Mouse (Mus musculus): ENCODE data around the gene Aqp8. TPM values are rescaled to one million over a fixed set of nuclear protein-coding genes. Genes with fewer than 3 reads are reported as not detected.

Aqp8 gene
- total RNA-seq, 2 experiments from 2014 or later = not detected

DNA sequence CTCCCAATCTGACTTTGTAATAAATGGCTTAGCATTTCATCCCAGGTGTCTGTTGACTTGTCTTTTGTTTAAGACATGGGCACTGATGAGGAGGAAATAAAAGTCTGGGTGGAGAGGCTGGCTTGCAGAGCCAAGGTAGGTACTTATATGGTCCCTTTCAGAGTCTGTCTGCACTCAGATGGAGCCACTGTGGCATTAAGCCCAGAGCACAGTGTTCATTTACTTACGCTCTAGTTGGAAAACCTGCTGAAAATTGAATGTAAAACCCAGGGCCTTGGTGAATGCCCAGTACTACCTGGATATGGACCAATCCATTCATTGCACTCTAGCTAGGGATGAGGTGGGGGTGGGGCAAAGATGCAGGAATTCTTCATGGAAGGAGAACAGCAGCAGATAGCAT, 5.9 kb downstream of the Aqp8 start:
- ATAC-seq (ENCODE audit: poor library complexity, severe bottlenecking) = no peak

DNA sequence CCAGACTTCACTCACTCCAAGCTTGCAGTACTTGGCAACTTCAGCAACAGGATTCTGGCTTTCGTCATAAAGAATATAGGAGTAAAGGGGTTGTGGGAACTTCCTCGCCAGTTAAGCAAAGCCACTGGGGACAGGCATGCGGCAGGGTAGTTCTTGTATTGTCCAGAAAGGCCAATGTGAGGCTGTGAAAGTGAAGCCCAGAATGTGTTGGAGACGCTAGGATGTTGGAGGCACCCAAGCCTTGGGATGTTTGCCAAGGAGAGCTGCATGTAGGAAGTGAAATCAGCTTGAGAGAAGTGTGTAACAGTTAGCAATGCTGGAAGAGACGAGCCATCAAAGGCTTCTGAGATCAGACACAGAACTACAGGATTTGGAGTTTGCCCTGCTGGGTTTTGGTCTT, 25.6 kb downstream of the Aqp8 start:
- ATAC-seq (ENCODE audit: poor library complexity, severe bottlenecking) = no peak

DNA sequence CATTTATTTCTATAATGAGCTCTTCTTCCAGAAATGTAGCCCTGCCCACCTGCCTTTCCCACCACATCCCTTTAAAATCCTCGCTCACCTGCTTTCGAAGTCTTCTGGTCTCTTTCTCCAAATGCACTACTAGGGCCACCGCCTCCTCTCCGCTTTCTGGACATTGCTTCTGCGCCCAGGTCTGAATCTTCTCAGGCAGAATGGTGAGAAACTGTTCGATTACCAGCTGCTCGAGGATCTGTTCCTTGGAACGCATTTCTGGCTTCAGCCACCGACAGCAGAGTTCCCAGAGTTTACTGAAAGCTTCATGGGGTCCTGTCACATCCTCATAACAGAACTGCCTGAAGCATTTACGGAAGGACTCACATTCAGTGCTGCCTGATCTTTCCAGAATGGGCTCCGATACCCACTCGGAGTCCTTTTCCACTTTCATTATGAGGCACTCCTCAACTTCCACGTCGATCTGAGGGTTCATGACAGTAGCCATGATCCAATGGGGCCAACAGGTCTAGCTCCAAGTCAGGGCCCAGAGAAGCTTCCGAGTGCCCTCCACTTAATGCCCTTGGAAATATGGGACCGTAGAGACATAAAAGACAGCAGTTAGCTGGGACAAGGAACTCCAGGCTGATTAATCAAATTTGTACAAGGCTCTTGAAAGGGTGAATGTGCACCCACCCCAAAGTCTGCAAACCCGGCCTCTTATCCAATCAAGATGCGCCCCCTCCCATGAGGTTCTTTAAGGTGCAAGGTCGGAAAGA, 37.6 kb downstream of the Aqp8 start:
- no peak for ATAC-seq (ENCODE audit: poor library complexity, severe bottlenecking)

DNA sequence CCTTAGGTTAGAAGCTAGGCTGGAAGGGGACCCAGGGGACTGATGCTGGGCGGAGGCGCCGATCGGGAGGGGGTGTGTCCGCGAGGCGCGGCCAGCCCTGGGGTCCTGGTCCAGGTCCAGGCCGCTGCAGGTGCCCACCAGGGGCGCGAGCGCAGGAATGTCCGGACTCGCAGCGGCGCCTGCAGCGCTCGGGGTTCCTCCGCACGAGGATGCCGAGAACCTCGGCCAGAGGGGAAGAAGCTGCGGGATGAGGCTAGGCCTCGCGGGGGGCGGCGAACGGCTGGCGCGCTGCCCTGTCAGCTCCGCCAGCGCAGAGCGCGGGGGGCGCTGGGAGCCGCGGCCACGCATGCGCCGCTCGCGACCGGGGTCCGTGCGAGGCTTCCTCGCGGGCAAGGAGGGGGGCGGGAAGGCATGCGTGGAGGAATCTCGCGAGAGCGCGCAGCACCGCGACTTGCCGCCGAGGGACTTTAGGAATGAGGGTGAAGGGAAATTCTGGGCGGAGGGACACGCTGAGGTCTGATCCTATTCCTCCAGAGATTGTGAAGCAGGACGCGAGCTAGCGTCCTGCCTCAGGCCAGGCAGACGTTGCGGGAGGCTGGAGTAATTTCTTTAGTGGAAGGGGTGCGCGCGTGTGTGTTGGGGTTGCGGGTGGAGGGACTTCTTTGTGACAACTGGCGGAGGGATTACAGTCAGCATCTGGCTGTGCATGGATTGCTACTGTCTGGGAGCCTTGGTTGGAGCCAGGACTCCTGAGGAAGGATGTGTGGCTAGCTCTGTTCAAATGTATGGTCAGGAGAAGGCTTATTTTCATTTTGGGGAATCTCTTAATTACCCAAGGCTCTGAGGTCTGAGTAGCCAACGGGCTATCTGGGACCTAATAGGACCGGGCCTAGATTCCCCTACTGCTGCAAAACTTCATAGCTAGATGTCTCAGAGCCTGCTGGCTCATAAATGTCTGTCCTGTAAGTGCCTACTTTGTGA, 38.4 kb downstream of the Aqp8 start, which contains the start of gene Zkscan2:
TSS of gene Zkscan2 (minus strand) at position 211 of the 981 bp plus-strand sequence.
- no peak for ATAC-seq (ENCODE audit: poor library complexity, severe bottlenecking)

DNA sequence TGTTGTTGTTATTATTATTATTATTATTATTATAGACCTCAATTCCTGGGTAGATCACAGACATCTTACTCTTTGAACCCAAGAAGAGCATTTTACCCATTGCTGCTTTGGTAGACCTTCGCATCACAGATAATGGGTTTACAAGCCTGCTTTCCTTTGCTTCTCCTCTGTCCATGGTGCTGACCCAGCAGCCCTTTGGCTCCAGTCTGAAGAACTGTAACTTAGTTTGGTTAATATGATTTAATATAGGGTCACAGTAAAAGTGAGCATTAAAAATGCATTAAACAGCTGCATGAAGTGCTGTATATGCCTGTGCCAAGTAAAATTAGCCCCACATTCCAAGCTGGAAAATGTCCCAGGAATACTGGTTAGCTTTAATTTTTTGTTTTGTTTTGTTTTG, 41.3 kb downstream of the Aqp8 start:
- no peak for ATAC-seq (ENCODE audit: poor library complexity, severe bottlenecking)

DNA sequence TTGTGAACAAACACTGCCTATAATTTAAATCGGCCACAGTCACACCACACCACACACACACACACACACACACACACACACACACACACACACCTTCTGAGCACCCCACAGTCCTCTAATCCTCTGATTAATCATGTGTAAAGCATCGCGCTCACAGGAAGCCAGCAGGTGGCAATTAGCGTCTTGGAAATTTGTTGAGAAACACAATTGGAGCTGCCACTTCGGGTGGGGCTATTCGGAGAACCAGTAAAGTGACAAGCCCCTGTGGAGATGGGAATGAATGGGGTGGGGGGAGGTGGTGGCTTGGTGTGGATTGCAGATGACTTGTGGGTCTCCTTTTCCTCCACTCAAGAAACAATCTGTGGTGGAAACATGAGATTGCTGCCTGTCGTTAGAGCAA, 45.9 kb downstream of the Aqp8 start:
- ATAC-seq (ENCODE audit: poor library complexity, severe bottlenecking) = no peak

Other genes starting within 250 kb of the Aqp8 start
- gene Slc5a11, start 247.5 kb upstream of the Aqp8 start, total RNA-seq (2015) = 0.11 and 1.5 TPM in 2 replicates
- 0.48 and 15.2 TPM in 2 replicates for gene Slc5a11, start 247.5 kb upstream of the Aqp8 start, total RNA-seq (2017)
- 22.6 and 23.4 TPM in 2 replicates for gene Lcmt1, start 92.5 kb upstream of the Aqp8 start, total RNA-seq (2015)
- 30.1 and 37.4 TPM in 2 replicates for gene Lcmt1, start 92.5 kb upstream of the Aqp8 start, total RNA-seq (2017)
- 123 and 129 TPM in 2 replicates for gene Arhgap17, start 92.4 kb upstream of the Aqp8 start, total RNA-seq (2015)
- gene Arhgap17, start 92.4 kb upstream of the Aqp8 start, total RNA-seq (2017) = 40.7 and 51.7 TPM in 2 replicates
- not detected in 2 replicates for gene Zkscan2, start 38.2 kb downstream of the Aqp8 start, total RNA-seq (2015)
- not detected in 2 replicates for gene Zkscan2, start 38.2 kb downstream of the Aqp8 start, total RNA-seq (2017)

All from megakaryocyte, adult 5-6 weeks (primary cell).